Mouse (Mus musculus) neural tube, embryonic 11.5 days (tissue): ENCODE data around the gene Zc3h13. TPM values are rescaled to one million over a fixed set of nuclear protein-coding genes. Genes with fewer than 3 reads are reported as not detected.

ENCODE experiments used
- ATAC-seq: fragments of 200-750 bp; cut with Nextera tagmentation; 2 replicates; pipeline ENCODE4 v1.8.0; 2017; ENCODE audit warnings: moderate number of reproducible peaks, mild to moderate bottlenecking, moderate TSS enrichment, moderate library complexity; ENCODE audit not compliant: insufficient read depth, low FRiP score, low TSS enrichment
- DNase-seq: peaks from one replicate; pipeline ENCODE4 v3.0.0-alpha.2; 2015; ENCODE audit warnings: low spot score
- H3K27ac ChIP-seq: fragments of 300-500 bp; sonication (generic); 2 replicates; pipeline ENCODE4 v1.5.1; 2014; ENCODE audit warnings: low read depth, mild to moderate bottlenecking, low read length
- H3K27me3 ChIP-seq: fragments of 300-500 bp; sonication (generic); 2 replicates; pipeline ENCODE4 v1.6.1; 2014; ENCODE audit warnings: mild to moderate bottlenecking, low read length, mixed read lengths; ENCODE audit not compliant: control insufficient read depth, insufficient read depth
- H3K36me3 ChIP-seq: fragments of 300-500 bp; sonication (generic); 2 replicates; pipeline ENCODE4 v1.6.1; 2014; ENCODE audit warnings: mild to moderate bottlenecking, low read length, moderate library complexity, mixed read lengths; ENCODE audit not compliant: control insufficient read depth, insufficient read depth
- H3K4me1 ChIP-seq: fragments of 300-500 bp; sonication (generic); 2 replicates; pipeline ENCODE4 v1.6.1; 2014; ENCODE audit warnings: low read length, mixed read lengths; ENCODE audit not compliant: control insufficient read depth, insufficient read depth
- H3K4me2 ChIP-seq: fragments of 300-500 bp; sonication (generic); 2 replicates; pipeline ENCODE4 v1.6.1; 2014; ENCODE audit warnings: low read depth, mild to moderate bottlenecking, moderate library complexity
- H3K4me3 ChIP-seq: fragments of 300-500 bp; sonication (generic); 2 replicates; pipeline ENCODE4 v1.5.1; 2014; ENCODE audit warnings: low read depth, low read length
- H3K9ac ChIP-seq: fragments of 300-500 bp; sonication (generic); 2 replicates; pipeline ENCODE4 v1.6.1; 2014; ENCODE audit warnings: mild to moderate bottlenecking, low read length
- H3K9me3 ChIP-seq: fragments of 300-500 bp; sonication (generic); 2 replicates; pipeline ENCODE4 v1.6.1; 2016; ENCODE audit warnings: low read length; ENCODE audit not compliant: control insufficient read depth
- WGBS: fragments of 180-500 bp; shearing (Covaris S2); extraction: QIAGEN DNeasy Blood & Tissue Kit; methylation state at CpG from one replicate; pipeline ENCODE4 v1.1.7; 2014; 5-methylcytosine and 5-hydroxymethylcytosine counted together
- polyA plus RNA-seq: library from polyadenylated mRNA; unstranded; fragments of >200 nt; fragmentation: Nextera tagmentation; extraction: Ambion mirVana; gene quantifications from 2 replicates; pipeline ENCODE4 v1.2.1, GENCODE M21; 2014

Zc3h13 gene
- polyA plus RNA-seq, 1 experiment from 2014 or later: 35.1 TPM

- H3K4me2 ChIP-seq: no peak overlapping the region
- H3K9ac ChIP-seq: no peak overlapping the region
- no peaks in the 10 kb centered on the region for H3K4me1 ChIP-seq
- H3K27me3 ChIP-seq: no peaks in the 10 kb centered on the region
- H3K36me3 ChIP-seq: no peaks in the 10 kb centered on the region
- 84% methylated on average over 3 of the region's 3 CpGs for WGBS
- H3K4me3 ChIP-seq: no peak overlapping the region
- H3K27ac ChIP-seq: no peak overlapping the region
- no peaks in the 10 kb centered on the region for H3K9me3 ChIP-seq
- ATAC-seq (no peak), DNase-seq (no peak)
These were observed 33.7 kb upstream of the Zc3h13 start for GRCm38 (mm10) chr14:75250432-75250831.

GRCm38 (mm10) chr14:75256521-75256920 is 27.7 kb upstream of the Zc3h13 start:
- H3K4me1 ChIP-seq: no peaks in the 10 kb centered on the region
- H3K36me3 ChIP-seq: no peaks in the 10 kb centered on the region
- H3K9me3 ChIP-seq: no peaks in the 10 kb centered on the region
- H3K4me2 ChIP-seq: no peak overlapping the region
- H3K27ac ChIP-seq: no peak overlapping the region
- no peak overlapping the region for H3K4me3 ChIP-seq
- WGBS: 54% methylated on average over 5 of the region's 5 CpGs
- H3K27me3 ChIP-seq: no peaks in the 10 kb centered on the region
- DNase-seq (no peak), ATAC-seq (no peak)
- H3K9ac ChIP-seq: no peak overlapping the region

- Histone ChIP-seq H3K9ac (no peak overlapping the region), H3K4me1 (no peaks in the 10 kb centered on the region), H3K9me3 (no peaks in the 10 kb centered on the region), H3K27ac (no peak overlapping the region), H3K36me3 (no peaks in the 10 kb centered on the region), H3K4me3 (no peak overlapping the region), H3K27me3 (no peaks in the 10 kb centered on the region), H3K4me2 (no peak overlapping the region)
- WGBS: 88% methylated on average over 5 of the region's 5 CpGs
- ATAC-seq (no peak), DNase-seq (no peak)
These were observed 14.6 kb upstream of the Zc3h13 start for GRCm38 (mm10) chr14:75269531-75269930.

- 91% methylated on average over 6 of the region's 6 CpGs for WGBS
- Histone ChIP-seq H3K27ac (no peak overlapping the region), H3K4me3 (no peak overlapping the region), H3K4me1 (0 out of 2 replicates have a peak, but pooled peaks cover 2% of the 10 kb centered on the region), H3K4me2 (no peak overlapping the region), H3K36me3 (no peaks in the 10 kb centered on the region), H3K27me3 (no peaks in the 10 kb centered on the region), H3K9ac (no peak overlapping the region), H3K9me3 (no peaks in the 10 kb centered on the region)
- no peak for ATAC-seq
- no peak for DNase-seq
These were observed 4.5 kb upstream of the Zc3h13 start for GRCm38 (mm10) chr14:75279716-75280115.

GRCm38 (mm10) chr14:75280406-75280805 is 3.8 kb upstream of the Zc3h13 start:
- 81% methylated on average over 5 of the region's 5 CpGs for WGBS
- Histone ChIP-seq H3K4me2 (no peak overlapping the region), H3K4me3 (no peak overlapping the region), H3K27ac (no peak overlapping the region), H3K9me3 (no peaks in the 10 kb centered on the region), H3K4me1 (peaks cover 7% of the 10 kb centered on the region), H3K36me3 (no peaks in the 10 kb centered on the region), H3K9ac (no peak overlapping the region), H3K27me3 (no peaks in the 10 kb centered on the region)
- DNase-seq (no peak), ATAC-seq (no peak)

GRCm38 (mm10) chr14:75283609-75284192 is 472 bp upstream of the Zc3h13 start:
- ATAC-seq (peak; percentile 59; the same call in 1 of the 2 replicates), DNase-seq (no peak)
- peaks cover 8% of the 10 kb centered on the region for H3K4me1 ChIP-seq
- no peaks in the 10 kb centered on the region for H3K9me3 ChIP-seq
- WGBS: 6% methylated on average over 19 of the region's 19 CpGs
- peak overlapping the region; percentile 91 for H3K9ac ChIP-seq
- peak overlapping the region; percentile 83 for H3K4me2 ChIP-seq
- H3K4me3 ChIP-seq: peak overlapping the region; percentile 99
- no peak overlapping the region for H3K27ac ChIP-seq
- H3K27me3 ChIP-seq: no peaks in the 10 kb centered on the region
- no peaks in the 10 kb centered on the region for H3K36me3 ChIP-seq

GRCm38 (mm10) chr14:75301081-75301480 is 16.9 kb downstream of the Zc3h13 start:
- no peak for ATAC-seq
- H3K27ac ChIP-seq: no peak overlapping the region
- no peaks in the 10 kb centered on the region for H3K9me3 ChIP-seq
- DNase-seq: no peak
- H3K27me3 ChIP-seq: no peaks in the 10 kb centered on the region
- no peak overlapping the region for H3K9ac ChIP-seq
- WGBS: 94% methylated on average over 1 of the region's 1 CpGs
- H3K4me1 ChIP-seq: no peaks in the 10 kb centered on the region
- H3K36me3 ChIP-seq: no peaks in the 10 kb centered on the region
- no peak overlapping the region for H3K4me2 ChIP-seq
- H3K4me3 ChIP-seq: no peak overlapping the region

- ATAC-seq: no peak
- H3K27me3 ChIP-seq: no peaks in the 10 kb centered on the region
- H3K36me3 ChIP-seq: no peaks in the 10 kb centered on the region
- no peak for DNase-seq
- H3K27ac ChIP-seq: no peak overlapping the region
- H3K4me1 ChIP-seq: no peaks in the 10 kb centered on the region
- H3K4me3 ChIP-seq: no peak overlapping the region
- H3K9me3 ChIP-seq: no peaks in the 10 kb centered on the region
- no peak overlapping the region for H3K9ac ChIP-seq
- WGBS: 36% methylated on average over 5 of the region's 5 CpGs
- no peak overlapping the region for H3K4me2 ChIP-seq
These were observed 19.6 kb downstream of the Zc3h13 start for GRCm38 (mm10) chr14:75303807-75304206.

- Histone ChIP-seq H3K9ac (no peak overlapping the region), H3K4me1 (no peaks in the 10 kb centered on the region), H3K9me3 (no peaks in the 10 kb centered on the region), H3K4me2 (no peak overlapping the region), H3K36me3 (no peaks in the 10 kb centered on the region), H3K27ac (no peak overlapping the region), H3K4me3 (no peak overlapping the region), H3K27me3 (no peaks in the 10 kb centered on the region)
- no peak for DNase-seq
- no peak for ATAC-seq
These were observed 23.7 kb downstream of the Zc3h13 start for GRCm38 (mm10) chr14:75307855-75308254.
